Mouse (Mus musculus) Patski (cell line): ENCODE measurements at regions not wholly inside any gene's neighbourhood (a gene's known extent, or its start where the extent isn't known, plus 50 kb on each side); places are given as distances from the start of the nearest gene placed in this dataset.

Experiments
- ATAC-seq: fragments of 100-300 bp; one replicate; pipeline ENCODE4 v1.8.0; 2021
- CTCF ChIA-PET: fragments of 350-600 bp; sonication (Branson Sonifier 250); formaldehyde crosslinking; loops from one replicate; lab custom pipeline; 2022; ENCODE audit warnings: inconsistent platforms; lab: Charles Lee
- POLR2A ChIA-PET: fragments of 350-600 bp; sonication (Branson Sonifier 250); formaldehyde crosslinking; loops from one replicate; lab custom pipeline; 2022; ENCODE audit warnings: antibody characterized with exemption, inconsistent platforms; lab: Charles Lee
- DNase-seq: peaks from one replicate; pipeline ENCODE4 v3.0.0-alpha.2; 2011; ENCODE audit warnings: low read depth, low spot score
- H3K27me3 ChIP-seq: fragments of 371-371 bp; one replicate; pipeline ENCODE4 v1.5.1; 2021
- CTCF ChIP-seq: fragments of 100-300 bp; IDR thresholded peaks from one replicate; pipeline ENCODE4 v1.5.1; 2021
- in situ Hi-C: fragments of 300-500 bp; cut with MboI; formaldehyde crosslinking; loops from 3 replicates; pipeline ENCODE4 v1.11.1; 2018; ENCODE audit warnings: low pct_unique_long_range_greater_than_20kb, mixed read lengths

DNA sequence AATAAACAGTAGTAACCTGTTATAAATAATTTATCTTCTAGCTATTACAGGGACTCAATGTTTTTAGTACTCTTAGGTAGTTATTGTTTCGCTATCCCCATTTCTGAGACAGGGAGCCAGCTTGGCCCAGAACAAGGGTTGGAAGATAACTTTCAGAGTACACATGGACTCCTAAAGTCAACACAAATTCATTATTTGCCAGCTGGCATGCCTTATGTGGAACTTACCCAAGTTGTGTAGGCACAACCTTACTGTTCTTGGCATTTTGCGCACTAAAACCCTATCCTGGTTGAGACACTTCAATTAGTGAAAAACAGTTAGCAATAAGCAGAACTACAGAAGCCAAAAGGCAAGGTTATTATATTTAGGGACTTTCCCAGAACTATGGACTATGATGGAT lies 1042.3 kb downstream of the H2al1n start:
- ChIA-PET POLR2A (no interaction called here), CTCF (no interaction called here)
- DNase-seq (no peak), ATAC-seq (no peak)
- TF ChIP-seq CTCF, result no peak
- peaks cover 44% of the 10 kb centered on the region for H3K27me3 ChIP-seq
- in situ Hi-C loops, result loop anchor here (10.0 kb wide), 1 partner anchor 152 kb away; no protein-coding TSS in a partner anchor
